Mouse (Mus musculus): Measurements from ENCODE around the gene Arhgef38. TPM values are rescaled to one million over a fixed set of nuclear protein-coding genes. Genes with fewer than 3 reads are reported as not detected.
A peak's percentile ranks its signal among the peaks of the same experiment; 100 is the strongest.

Gene Arhgef38
- polyA plus RNA-seq, 1 experiment: not detected

DNA sequence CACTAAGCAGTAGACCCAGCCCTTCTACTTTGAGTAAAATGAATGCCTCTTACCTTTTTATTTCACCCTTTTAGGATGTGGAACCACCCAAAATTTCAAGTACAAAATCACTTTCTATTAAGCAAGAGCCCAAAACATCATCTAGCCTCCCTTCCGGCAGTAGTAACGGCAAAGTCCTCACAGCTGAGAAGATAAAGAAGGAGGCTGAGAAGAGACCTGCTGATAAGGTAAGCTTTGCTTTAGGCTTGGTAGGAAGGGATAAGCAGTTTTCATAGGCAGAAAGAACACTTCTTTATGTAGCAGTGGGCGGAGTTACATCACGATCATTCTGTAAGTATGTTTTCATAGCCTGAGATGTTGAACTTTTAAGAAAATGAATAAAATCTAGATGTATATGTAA is 136.4 kb downstream of the Arhgef38 start:
- H3K36me3 ChIP-seq (ENCODE audit: control insufficient read depth, insufficient read depth, low read length, poor library complexity, severe bottlenecking): peaks cover 11% of the 10 kb centered on the region
- H3K9me3 ChIP-seq (replicated peaks; ENCODE audit: control insufficient read depth, insufficient read depth, low read length, poor library complexity, severe bottlenecking): no peaks in the 10 kb centered on the region
- no peak overlapping the region for H3K27ac ChIP-seq (ENCODE audit: insufficient read depth, low read length)
- no peaks in the 10 kb centered on the region for H3K27me3 ChIP-seq (ENCODE audit: control insufficient read depth, insufficient read depth, low read length, poor library complexity, severe bottlenecking)
- no peak overlapping the region for H3K9ac ChIP-seq (ENCODE audit: low read depth, poor library complexity, severe bottlenecking)
- TF ChIP-seq EP300 (IDR thresholded peaks at IDR 0.05; ENCODE audit: insufficient read depth, low read depth, low read length): no peak
- TF ChIP-seq POLR2A (IDR thresholded peaks at IDR 0.05; ENCODE audit: insufficient read depth, low read length): no peak
- no peak for TF ChIP-seq CTCF (IDR thresholded peaks at IDR 0.05; ENCODE audit: low read depth, low read length)
- no peaks in the 10 kb centered on the region for H3K4me1 ChIP-seq (ENCODE audit: control insufficient read depth, insufficient read depth, low read length)
- no peak overlapping the region for H3K4me3 ChIP-seq (ENCODE audit: low read depth, low read length)

GRCm38 (mm10) chr3:133097936-133098335 is 136.8 kb downstream of the Arhgef38 start:
- Histone ChIP-seq H3K9me3 (replicated peaks; ENCODE audit: control insufficient read depth, insufficient read depth, low read length, poor library complexity, severe bottlenecking) (no peaks in the 10 kb centered on the region), H3K9ac (ENCODE audit: low read depth, poor library complexity, severe bottlenecking) (no peak overlapping the region), H3K4me3 (ENCODE audit: low read depth, low read length) (no peak overlapping the region), H3K36me3 (ENCODE audit: control insufficient read depth, insufficient read depth, low read length, poor library complexity, severe bottlenecking) (peaks cover 11% of the 10 kb centered on the region), H3K27me3 (ENCODE audit: control insufficient read depth, insufficient read depth, low read length, poor library complexity, severe bottlenecking) (no peaks in the 10 kb centered on the region), H3K4me1 (ENCODE audit: control insufficient read depth, insufficient read depth, low read length) (no peaks in the 10 kb centered on the region), H3K27ac (ENCODE audit: insufficient read depth, low read length) (no peak overlapping the region)
- no peak for TF ChIP-seq EP300 (IDR thresholded peaks at IDR 0.05; ENCODE audit: insufficient read depth, low read depth, low read length)
- TF ChIP-seq POLR2A (IDR thresholded peaks at IDR 0.05; ENCODE audit: insufficient read depth, low read length): no peak
- TF ChIP-seq CTCF (IDR thresholded peaks at IDR 0.05; ENCODE audit: low read depth, low read length): no peak

GRCm38 (mm10) chr3:133094305-133094704 is 140.4 kb downstream of the Arhgef38 start:
- Histone ChIP-seq H3K9me3 (replicated peaks; ENCODE audit: control insufficient read depth, insufficient read depth, low read length, poor library complexity, severe bottlenecking) (no peaks in the 10 kb centered on the region), H3K36me3 (ENCODE audit: control insufficient read depth, insufficient read depth, low read length, poor library complexity, severe bottlenecking) (0 out of 2 replicates have a peak, but pooled peaks cover 2% of the 10 kb centered on the region)
- TF ChIP-seq CTCF (IDR thresholded peaks at IDR 0.05; ENCODE audit: low read depth, low read length) (no peak), POLR2A (IDR thresholded peaks at IDR 0.05; ENCODE audit: insufficient read depth, low read length) (no peak), EP300 (IDR thresholded peaks at IDR 0.05; ENCODE audit: insufficient read depth, low read depth, low read length) (no peak)

GRCm38 (mm10) chr3:133092936-133093335 is 141.8 kb downstream of the Arhgef38 start:
- Histone ChIP-seq H3K4me1 (ENCODE audit: control insufficient read depth, insufficient read depth, low read length) (peaks cover 2% of the 10 kb centered on the region), H3K9me3 (replicated peaks; ENCODE audit: control insufficient read depth, insufficient read depth, low read length, poor library complexity, severe bottlenecking) (no peaks in the 10 kb centered on the region), H3K27me3 (ENCODE audit: control insufficient read depth, insufficient read depth, low read length, poor library complexity, severe bottlenecking) (no peaks in the 10 kb centered on the region), H3K4me3 (ENCODE audit: low read depth, low read length) (no peak overlapping the region), H3K36me3 (ENCODE audit: control insufficient read depth, insufficient read depth, low read length, poor library complexity, severe bottlenecking) (no peaks in the 10 kb centered on the region), H3K27ac (ENCODE audit: insufficient read depth, low read length) (no peak overlapping the region), H3K9ac (ENCODE audit: low read depth, poor library complexity, severe bottlenecking) (peak overlapping the region; percentile 79; the same call in 1 of the 2 replicates)
- TF ChIP-seq CTCF (IDR thresholded peaks at IDR 0.05; ENCODE audit: low read depth, low read length) (no peak), POLR2A (IDR thresholded peaks at IDR 0.05; ENCODE audit: insufficient read depth, low read length) (no peak), EP300 (IDR thresholded peaks at IDR 0.05; ENCODE audit: insufficient read depth, low read depth, low read length) (no peak)

More at GRCm38 (mm10) chr3:133094305-133094704, 140.4 kb downstream of the Arhgef38 start:
- Histone ChIP-seq H3K27ac (ENCODE audit: insufficient read depth, low read length) (no peak overlapping the region), H3K9ac (ENCODE audit: low read depth, poor library complexity, severe bottlenecking) (no peak overlapping the region), H3K27me3 (ENCODE audit: control insufficient read depth, insufficient read depth, low read length, poor library complexity, severe bottlenecking) (no peaks in the 10 kb centered on the region), H3K4me1 (ENCODE audit: control insufficient read depth, insufficient read depth, low read length) (peaks cover 2% of the 10 kb centered on the region), H3K4me3 (ENCODE audit: low read depth, low read length) (no peak overlapping the region)

DNA sequence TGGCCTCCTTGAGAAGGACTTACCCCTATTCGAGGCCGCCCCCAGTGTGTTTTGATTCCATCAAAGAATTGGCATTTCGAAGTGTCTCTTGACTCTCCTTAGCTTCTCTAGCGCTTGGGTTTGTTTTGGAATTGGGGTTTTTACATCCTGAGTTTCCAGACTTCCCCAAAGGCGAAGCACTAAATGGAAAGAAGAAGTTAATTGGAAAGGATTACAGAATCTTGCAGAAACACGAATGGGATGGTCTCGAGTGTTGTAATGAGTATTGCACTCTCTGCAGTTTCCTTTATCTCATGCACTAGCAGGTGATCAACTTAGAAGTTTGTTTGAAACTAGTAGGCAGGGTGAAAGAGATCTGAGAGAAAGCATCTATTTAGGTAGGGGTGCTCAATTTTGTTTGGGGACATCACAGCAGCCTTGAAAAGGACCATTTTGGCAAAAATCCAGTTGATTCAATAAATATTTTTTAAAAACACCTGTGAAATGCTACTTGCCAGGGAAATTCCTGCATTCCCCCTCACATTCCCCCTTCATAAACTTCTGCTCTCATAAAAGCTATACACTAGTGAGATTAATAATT is 142.4 kb downstream of the Arhgef38 start:
- H3K9ac ChIP-seq (ENCODE audit: low read depth, poor library complexity, severe bottlenecking): peak overlapping the region; percentile 79
- TF ChIP-seq CTCF (IDR thresholded peaks at IDR 0.05; ENCODE audit: low read depth, low read length) (no peak), EP300 (IDR thresholded peaks at IDR 0.05; ENCODE audit: insufficient read depth, low read depth, low read length) (no peak), POLR2A (IDR thresholded peaks at IDR 0.05; ENCODE audit: insufficient read depth, low read length) (no peak)
- no peaks in the 10 kb centered on the region for H3K27me3 ChIP-seq (ENCODE audit: control insufficient read depth, insufficient read depth, low read length, poor library complexity, severe bottlenecking)
- H3K36me3 ChIP-seq (ENCODE audit: control insufficient read depth, insufficient read depth, low read length, poor library complexity, severe bottlenecking): no peaks in the 10 kb centered on the region
- H3K4me3 ChIP-seq (ENCODE audit: low read depth, low read length): peak overlapping the region; percentile 84
- peaks cover 2% of the 10 kb centered on the region for H3K4me1 ChIP-seq (ENCODE audit: control insufficient read depth, insufficient read depth, low read length)
- peak overlapping the region; percentile 26 for H3K27ac ChIP-seq (ENCODE audit: insufficient read depth, low read length)
- no peaks in the 10 kb centered on the region for H3K9me3 ChIP-seq (replicated peaks; ENCODE audit: control insufficient read depth, insufficient read depth, low read length, poor library complexity, severe bottlenecking)

DNA sequence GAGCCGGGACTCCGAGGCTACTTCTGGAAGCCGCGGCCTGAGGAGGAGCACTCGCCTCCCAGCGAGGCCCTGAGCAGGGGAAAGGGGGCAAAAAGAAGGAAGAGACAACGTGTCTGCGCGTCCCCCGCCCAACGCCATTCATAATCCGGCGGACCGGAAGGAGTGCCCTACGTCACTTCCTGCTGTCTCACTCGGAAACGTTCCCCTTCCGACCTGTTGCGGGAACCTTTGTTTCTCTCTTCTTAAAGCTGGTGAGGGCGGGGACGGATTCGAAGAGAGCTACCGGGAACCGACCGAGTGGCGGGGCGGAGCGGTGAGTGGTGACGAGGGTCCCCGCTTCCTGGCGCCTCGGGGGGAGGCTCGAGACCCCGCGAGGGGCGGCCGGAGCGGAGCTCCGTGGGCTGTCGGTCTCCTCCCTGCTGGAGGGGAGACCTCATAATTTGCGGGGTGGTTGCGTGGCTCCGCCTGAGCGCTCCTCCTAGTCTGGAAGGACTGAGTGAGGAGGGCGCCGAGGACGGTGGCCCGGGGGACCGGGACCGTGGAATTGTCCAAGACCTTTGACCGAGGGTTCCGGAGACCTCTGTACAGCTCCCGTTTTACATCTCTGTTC is 143.0 kb downstream of the Arhgef38 start, which contains the start of the genes Ints12 and Gstcd:
Ints12 (plus strand) TSS at position 177 of the 610 bp plus-strand sequence.
Gstcd (minus strand) TSS at position 370 of the 610 bp plus-strand sequence.
- Histone ChIP-seq H3K36me3 (ENCODE audit: control insufficient read depth, insufficient read depth, low read length, poor library complexity, severe bottlenecking) (no peaks in the 10 kb centered on the region), H3K4me1 (ENCODE audit: control insufficient read depth, insufficient read depth, low read length) (peaks cover 2% of the 10 kb centered on the region), H3K9ac (ENCODE audit: low read depth, poor library complexity, severe bottlenecking) (peak within 1 kb of the TSS; percentile 79), H3K9me3 (replicated peaks; ENCODE audit: control insufficient read depth, insufficient read depth, low read length, poor library complexity, severe bottlenecking) (no peaks in the 10 kb centered on the region), H3K4me3 (ENCODE audit: low read depth, low read length) (peak within 1 kb of the TSS; percentile 84), H3K27me3 (ENCODE audit: control insufficient read depth, insufficient read depth, low read length, poor library complexity, severe bottlenecking) (no peaks in the 10 kb centered on the region), H3K27ac (ENCODE audit: insufficient read depth, low read length) (peak within 1 kb of the TSS; percentile 78)
- TF ChIP-seq EP300 (IDR thresholded peaks at IDR 0.05; ENCODE audit: insufficient read depth, low read depth, low read length) (0 out of 2 replicates have a peak, but pooled peaks have one; percentile 27), CTCF (IDR thresholded peaks at IDR 0.05; ENCODE audit: low read depth, low read length) (no peak), POLR2A (IDR thresholded peaks at IDR 0.05; ENCODE audit: insufficient read depth, low read length) (peak; percentile 57)

All from ES-Bruce4 (cell line).